Mouse (Mus musculus) forebrain, embryonic 16.5 days (tissue): ENCODE data around the gene Gm38392. TPM values are rescaled to one million over a fixed set of nuclear protein-coding genes. Genes with fewer than 3 reads are reported as not detected.

Experiments used
- microRNA-seq: library from miRNA; unstranded; fragments of <30 nt; microRNA quantifications from one replicate; pipeline ENCODE4, GENCODE M21; 2017
- polyA plus RNA-seq: library from polyadenylated mRNA; unstranded; fragments of >200 nt; fragmentation: Nextera tagmentation; extraction: Ambion mirVana; gene quantifications from 2 replicates; pipeline ENCODE4 v1.2.1, GENCODE M21; 2015

Gene Gm38392
- polyA plus RNA-seq, 1 experiment from 2014 or later: 0.18 TPM

Small RNA genes within 50 kb of the gene (microRNA-seq; reads per million reads assigned to microRNA genes)
- not detected for gene Gm25641
- 35.5 reads per million, percentile 40 among the genes with 10 or more reads in this experiment for gene Mir3093
- not detected for gene Mir9-1

Other genes starting within 250 kb of the Gm38392 start
- gene Gpatch4, start 244.1 kb downstream of the Gm38392 start, polyA plus RNA-seq: 32.5 and 36.3 TPM in 2 replicates
- 164 and 168 TPM in 2 replicates for gene Naxe, start 228.7 kb downstream of the Gm38392 start, polyA plus RNA-seq
- not detected in 2 replicates for gene Ttc24, start 208.9 kb downstream of the Gm38392 start, polyA plus RNA-seq
- gene Iqgap3, start 205.2 kb downstream of the Gm38392 start, polyA plus RNA-seq: 7.5 and 7.8 TPM in 2 replicates
- 25.1 and 28.3 TPM in 2 replicates for gene Mef2d, start 144.8 kb downstream of the Gm38392 start, polyA plus RNA-seq
- gene Rhbg, start 32.5 kb downstream of the Gm38392 start, polyA plus RNA-seq: not detected in 2 replicates
- gene Tsacc, start 9.8 kb upstream of the Gm38392 start, polyA plus RNA-seq: 8.5 and 10.4 TPM in 2 replicates
- gene Cct3, start 9.9 kb upstream of the Gm38392 start, polyA plus RNA-seq: 517 and 522 TPM in 2 replicates
- 93.0 and 94.4 TPM in 2 replicates for gene Glmp, start 37.8 kb upstream of the Gm38392 start, polyA plus RNA-seq
- 1.4 TPM in 2 replicates for gene Tmem79, start 48.9 kb upstream of the Gm38392 start, polyA plus RNA-seq
- gene Smg5, start 49.0 kb upstream of the Gm38392 start, polyA plus RNA-seq: 57.5 and 65.9 TPM in 2 replicates
- 1.1 and 2.3 TPM in 2 replicates for gene Paqr6, start 77.4 kb upstream of the Gm38392 start, polyA plus RNA-seq
- gene Bglap3, start 85.5 kb upstream of the Gm38392 start, polyA plus RNA-seq: not detected in 2 replicates
- 2.2 TPM in 1 of 2 replicates, not detected in the other for gene Bglap2, start 91.5 kb upstream of the Gm38392 start, polyA plus RNA-seq
- 1.1 TPM in 1 of 2 replicates, not detected in the other for gene Bglap, start 97.3 kb upstream of the Gm38392 start, polyA plus RNA-seq
- gene Pmf1, start 123.1 kb upstream of the Gm38392 start, polyA plus RNA-seq: 45.1 and 45.5 TPM in 2 replicates
- 36.2 and 37.1 TPM in 2 replicates for gene Slc25a44, start 137.9 kb upstream of the Gm38392 start, polyA plus RNA-seq
- 16.5 and 25.8 TPM in 2 replicates for gene Sema4a, start 174.0 kb upstream of the Gm38392 start, polyA plus RNA-seq
- 26.9 and 30.9 TPM in 2 replicates for gene Lmna, start 222.7 kb upstream of the Gm38392 start, polyA plus RNA-seq
- gene Mex3a, start 245.2 kb upstream of the Gm38392 start, polyA plus RNA-seq: 46.1 and 47.8 TPM in 2 replicates